Mouse (Mus musculus): ENCODE measurements at regions not wholly inside any gene's neighbourhood (a gene's known extent, or its start where the extent isn't known, plus 50 kb on each side); places are given as distances from the start of the nearest gene placed in this dataset.

GRCm38 (mm10) chr6:100480525-100480924 is 190.4 kb downstream of the Shq1 start:
- no peak overlapping the region for H3K4me3 ChIP-seq (ENCODE audit: low read depth, low read length)
- no peaks in the 10 kb centered on the region for H3K9me3 ChIP-seq (ENCODE audit: control insufficient read depth, low read length)
- no peaks in the 10 kb centered on the region for H3K27me3 ChIP-seq (ENCODE audit: control insufficient read depth, insufficient read depth, low read length)
- H3K36me3 ChIP-seq (ENCODE audit: control insufficient read depth, insufficient read depth, low read length), result no peaks in the 10 kb centered on the region
- ATAC-seq (ENCODE audit: low read depth), result no peak
- 89% methylated on average over 3 of the region's 3 CpGs for WGBS
- no peak overlapping the region for H3K27ac ChIP-seq (ENCODE audit: low read depth, low read length)
- H3K4me2 ChIP-seq (ENCODE audit: low read depth, low read length), result no peak overlapping the region
- H3K4me1 ChIP-seq (ENCODE audit: control insufficient read depth, insufficient read depth, low read length), result no peaks in the 10 kb centered on the region
- H3K9ac ChIP-seq (replicated peaks; ENCODE audit: low read depth, low read length), result no peak overlapping the region

DNA sequence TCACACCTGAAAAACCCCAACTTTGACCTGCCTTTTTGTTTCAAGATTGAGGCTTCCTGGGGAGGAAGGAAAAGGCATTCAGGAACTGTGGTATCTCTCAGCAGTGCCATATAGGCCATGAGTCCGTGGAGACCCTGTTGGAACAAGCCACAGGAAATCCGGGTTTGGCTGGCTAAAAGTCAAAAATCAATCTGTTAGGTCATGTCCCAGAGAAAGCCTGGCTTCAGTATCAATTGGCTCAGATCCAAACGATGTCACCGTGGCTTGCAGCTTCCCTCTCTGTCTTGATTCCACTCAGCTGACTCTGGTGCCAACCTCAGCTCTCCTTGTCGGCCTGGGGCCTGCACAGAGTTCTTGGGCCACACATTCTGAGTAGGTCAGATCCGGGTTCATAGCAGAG is 191.1 kb downstream of the Shq1 start:
- H3K9me3 ChIP-seq (ENCODE audit: control insufficient read depth, low read length), result no peaks in the 10 kb centered on the region
- 61% methylated on average over 6 of the region's 6 CpGs for WGBS
- no peak for ATAC-seq (ENCODE audit: low read depth)

DNA sequence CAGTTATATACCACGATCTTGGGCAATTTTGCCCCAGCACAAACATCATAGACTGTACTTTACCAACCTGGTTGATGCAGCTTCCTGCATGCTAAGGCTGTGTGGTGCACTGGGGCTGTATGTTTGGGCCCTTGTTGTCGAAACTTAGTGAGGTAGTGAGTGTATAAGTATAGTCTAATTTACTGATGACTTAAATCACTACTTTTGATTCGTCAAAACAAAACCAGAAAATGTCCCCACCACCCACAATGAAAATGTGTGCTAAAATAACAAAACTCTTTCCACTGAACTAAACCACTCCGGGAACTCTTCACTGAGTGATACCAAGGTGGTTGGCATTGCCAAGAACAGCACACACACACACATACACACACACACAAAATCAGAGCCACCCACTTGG is 191.5 kb downstream of the Shq1 start:
- H3K9me3 ChIP-seq (ENCODE audit: control insufficient read depth, low read length), result no peaks in the 10 kb centered on the region
- WGBS, result 76% methylated on average over 4 of the region's 4 CpGs
- no peak overlapping the region for H3K4me2 ChIP-seq (ENCODE audit: low read depth, low read length)
- H3K27ac ChIP-seq (ENCODE audit: low read depth, low read length), result no peak overlapping the region
- no peak overlapping the region for H3K9ac ChIP-seq (replicated peaks; ENCODE audit: low read depth, low read length)
- no peaks in the 10 kb centered on the region for H3K4me1 ChIP-seq (ENCODE audit: control insufficient read depth, insufficient read depth, low read length)
- no peaks in the 10 kb centered on the region for H3K27me3 ChIP-seq (ENCODE audit: control insufficient read depth, insufficient read depth, low read length)
- ATAC-seq (ENCODE audit: low read depth), result no peak
- H3K36me3 ChIP-seq (ENCODE audit: control insufficient read depth, insufficient read depth, low read length), result no peaks in the 10 kb centered on the region
- H3K4me3 ChIP-seq (ENCODE audit: low read depth, low read length), result no peak overlapping the region

More for the DNA sequence above, 191.1 kb downstream of the Shq1 start:
- Histone ChIP-seq H3K27ac (ENCODE audit: low read depth, low read length) (no peak overlapping the region), H3K4me1 (ENCODE audit: control insufficient read depth, insufficient read depth, low read length) (no peaks in the 10 kb centered on the region), H3K4me3 (ENCODE audit: low read depth, low read length) (no peak overlapping the region), H3K4me2 (ENCODE audit: low read depth, low read length) (no peak overlapping the region), H3K9ac (replicated peaks; ENCODE audit: low read depth, low read length) (no peak overlapping the region), H3K27me3 (ENCODE audit: control insufficient read depth, insufficient read depth, low read length) (no peaks in the 10 kb centered on the region), H3K36me3 (ENCODE audit: control insufficient read depth, insufficient read depth, low read length) (no peaks in the 10 kb centered on the region)

GRCm38 (mm10) chr6:100476550-100477366 is 189.5 kb upstream of the Rybp start:
- H3K9me3 ChIP-seq (ENCODE audit: control insufficient read depth, low read length), result no peaks in the 10 kb centered on the region; the same call in 1 of the 2 replicates
- no peaks in the 10 kb centered on the region for H3K36me3 ChIP-seq (ENCODE audit: control insufficient read depth, insufficient read depth, low read length)
- no peak overlapping the region for H3K27ac ChIP-seq (ENCODE audit: low read depth, low read length)
- H3K4me2 ChIP-seq (ENCODE audit: low read depth, low read length), result no peak overlapping the region
- H3K4me3 ChIP-seq (ENCODE audit: low read depth, low read length), result no peak overlapping the region
- WGBS, result 85% methylated on average over 6 of the region's 6 CpGs
- no peak for ATAC-seq (ENCODE audit: low read depth)
- no peaks in the 10 kb centered on the region for H3K4me1 ChIP-seq (ENCODE audit: control insufficient read depth, insufficient read depth, low read length)
- no peaks in the 10 kb centered on the region for H3K27me3 ChIP-seq (ENCODE audit: control insufficient read depth, insufficient read depth, low read length)
- H3K9ac ChIP-seq (replicated peaks; ENCODE audit: low read depth, low read length), result no peak overlapping the region

- H3K4me2 ChIP-seq (ENCODE audit: low read depth, low read length), result no peak overlapping the region
- no peak overlapping the region for H3K9ac ChIP-seq (replicated peaks; ENCODE audit: low read depth, low read length)
- H3K9me3 ChIP-seq (ENCODE audit: control insufficient read depth, low read length), result peaks cover 4% of the 10 kb centered on the region; the same call in 1 of the 2 replicates
- 61% methylated on average over 4 of the region's 4 CpGs for WGBS
- no peaks in the 10 kb centered on the region for H3K4me1 ChIP-seq (ENCODE audit: control insufficient read depth, insufficient read depth, low read length)
- no peak for ATAC-seq (ENCODE audit: low read depth)
- no peaks in the 10 kb centered on the region for H3K36me3 ChIP-seq (ENCODE audit: control insufficient read depth, insufficient read depth, low read length)
- H3K27me3 ChIP-seq (ENCODE audit: control insufficient read depth, insufficient read depth, low read length), result no peaks in the 10 kb centered on the region
- H3K27ac ChIP-seq (ENCODE audit: low read depth, low read length), result no peak overlapping the region
- no peak overlapping the region for H3K4me3 ChIP-seq (ENCODE audit: low read depth, low read length)
Measured at GRCm38 (mm10) chr6:100475341-100475955, 188.2 kb upstream of the Rybp start.

- Histone ChIP-seq H3K4me1 (ENCODE audit: control insufficient read depth, insufficient read depth, low read length) (no peaks in the 10 kb centered on the region), H3K27ac (ENCODE audit: low read depth, low read length) (no peak overlapping the region)
- WGBS, result 70% methylated on average over 9 of the region's 9 CpGs
Measured at GRCm38 (mm10) chr6:100474326-100474725, 187.0 kb upstream of the Rybp start.

GRCm38 (mm10) chr6:100470071-100470470 is 182.8 kb upstream of the Rybp start:
- WGBS, result 83% methylated on average over 2 of the region's 2 CpGs
- Histone ChIP-seq H3K4me2 (ENCODE audit: low read depth, low read length) (no peak overlapping the region), H3K36me3 (ENCODE audit: control insufficient read depth, insufficient read depth, low read length) (no peaks in the 10 kb centered on the region), H3K27me3 (ENCODE audit: control insufficient read depth, insufficient read depth, low read length) (no peaks in the 10 kb centered on the region), H3K4me1 (ENCODE audit: control insufficient read depth, insufficient read depth, low read length) (no peaks in the 10 kb centered on the region), H3K27ac (ENCODE audit: low read depth, low read length) (no peak overlapping the region), H3K4me3 (ENCODE audit: low read depth, low read length) (no peak overlapping the region), H3K9ac (replicated peaks; ENCODE audit: low read depth, low read length) (no peak overlapping the region), H3K9me3 (ENCODE audit: control insufficient read depth, low read length) (peaks cover 4% of the 10 kb centered on the region; the same call in 1 of the 2 replicates)
- ATAC-seq (ENCODE audit: low read depth), result no peak

More at GRCm38 (mm10) chr6:100474326-100474725, 187.0 kb upstream of the Rybp start:
- Histone ChIP-seq H3K27me3 (ENCODE audit: control insufficient read depth, insufficient read depth, low read length) (no peaks in the 10 kb centered on the region), H3K36me3 (ENCODE audit: control insufficient read depth, insufficient read depth, low read length) (no peaks in the 10 kb centered on the region), H3K9me3 (ENCODE audit: control insufficient read depth, low read length) (peaks cover 4% of the 10 kb centered on the region; the same call in 1 of the 2 replicates), H3K4me2 (ENCODE audit: low read depth, low read length) (no peak overlapping the region), H3K9ac (replicated peaks; ENCODE audit: low read depth, low read length) (no peak overlapping the region), H3K4me3 (ENCODE audit: low read depth, low read length) (no peak overlapping the region)
- no peak for ATAC-seq (ENCODE audit: low read depth)

- Histone ChIP-seq H3K9me3 (ENCODE audit: control insufficient read depth, low read length) (no peaks in the 10 kb centered on the region), H3K4me2 (ENCODE audit: low read depth, low read length) (no peak overlapping the region), H3K4me3 (ENCODE audit: low read depth, low read length) (no peak overlapping the region), H3K27ac (ENCODE audit: low read depth, low read length) (no peak overlapping the region), H3K4me1 (ENCODE audit: control insufficient read depth, insufficient read depth, low read length) (no peaks in the 10 kb centered on the region), H3K9ac (replicated peaks; ENCODE audit: low read depth, low read length) (no peak overlapping the region), H3K27me3 (ENCODE audit: control insufficient read depth, insufficient read depth, low read length) (no peaks in the 10 kb centered on the region), H3K36me3 (ENCODE audit: control insufficient read depth, insufficient read depth, low read length) (no peaks in the 10 kb centered on the region)
- WGBS, result 88% methylated on average over 2 of the region's 2 CpGs
- ATAC-seq (ENCODE audit: low read depth), result no peak
Measured at GRCm38 (mm10) chr6:100462757-100463156, 175.5 kb upstream of the Rybp start.

DNA sequence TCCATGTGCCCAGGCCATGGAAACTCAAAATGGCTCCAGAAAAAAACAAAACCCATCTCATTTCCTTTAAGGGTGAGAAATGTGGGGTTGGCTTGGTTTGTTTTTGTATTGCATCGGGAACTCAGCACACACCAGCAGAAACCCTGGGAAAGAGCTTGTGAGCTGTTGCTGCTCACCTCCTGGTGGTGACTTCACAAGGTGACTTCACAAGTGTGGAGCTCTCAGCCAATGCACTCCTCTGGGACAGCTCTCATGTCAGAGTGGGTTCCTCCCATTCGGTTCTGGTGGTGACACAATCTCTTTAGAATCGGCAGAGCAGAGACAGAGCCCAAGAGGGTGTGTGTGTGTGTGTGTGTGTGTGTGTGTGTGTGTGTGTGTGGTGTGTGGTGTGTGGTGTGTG is 166.1 kb upstream of the Rybp start:
- Histone ChIP-seq H3K4me1 (ENCODE audit: control insufficient read depth, insufficient read depth, low read length) (no peaks in the 10 kb centered on the region), H3K4me2 (ENCODE audit: low read depth, low read length) (no peak overlapping the region), H3K9me3 (ENCODE audit: control insufficient read depth, low read length) (no peaks in the 10 kb centered on the region), H3K9ac (replicated peaks; ENCODE audit: low read depth, low read length) (no peak overlapping the region), H3K27me3 (ENCODE audit: control insufficient read depth, insufficient read depth, low read length) (no peaks in the 10 kb centered on the region), H3K27ac (ENCODE audit: low read depth, low read length) (no peak overlapping the region), H3K36me3 (ENCODE audit: control insufficient read depth, insufficient read depth, low read length) (no peaks in the 10 kb centered on the region), H3K4me3 (ENCODE audit: low read depth, low read length) (no peak overlapping the region)
- no peak for ATAC-seq (ENCODE audit: low read depth)
- 89% methylated on average over 3 of the region's 3 CpGs for WGBS
